Mouse (Mus musculus) cerebellum, adult 2 months (tissue): Measurements from ENCODE around the gene Fam19a3. TPM values are rescaled to one million over a fixed set of nuclear protein-coding genes. Genes with fewer than 3 reads are reported as not detected.

Experiments
- DNase-seq, 2 experiments: peaks; one replicate each; pipeline ENCODE4 v3.0.0; 2021
- H3K27ac ChIP-seq: fragments of 200-500 bp; 2 replicates; pipeline ENCODE4 v1.5.1; 2012; ENCODE audit warnings: low read length, control low read depth, inconsistent platforms; ENCODE audit not compliant: insufficient read depth
- H3K27me3 ChIP-seq: fragments of 200-500 bp; 2 replicates; pipeline ENCODE4 v1.6.1; 2012; ENCODE audit warnings: inconsistent platforms, mild to moderate bottlenecking, low read length, moderate library complexity; ENCODE audit not compliant: control insufficient read depth, insufficient read depth
- H3K4me1 ChIP-seq: fragments of 200-500 bp; 2 replicates; pipeline ENCODE4 v1.6.1; 2011; ENCODE audit warnings: low read length; ENCODE audit not compliant: control insufficient read depth, insufficient read depth
- H3K4me3 ChIP-seq: fragments of 200-500 bp; replicated peaks from 2 replicates; pipeline ENCODE3; 2011; ENCODE audit warnings: mild to moderate bottlenecking, low read depth, low read length, control low read depth; ENCODE audit not compliant: insufficient read depth
- CTCF ChIP-seq: fragments of 200-500 bp; IDR thresholded peaks from 2 replicates; pipeline ENCODE4 v1.5.1; 2011; ENCODE audit warnings: low read depth, mild to moderate bottlenecking, control low read depth, low read length, moderate library complexity, borderline replicate concordance; ENCODE audit not compliant: insufficient read depth
- POLR2A ChIP-seq: fragments of 200-500 bp; IDR thresholded peaks from 2 replicates; pipeline ENCODE4 v1.6.1; 2011; ENCODE audit warnings: low read length, control low read depth, borderline replicate concordance; ENCODE audit not compliant: insufficient read depth
- WGBS: fragments of 180-500 bp; shearing (Covaris S2); methylation state at CpG from one replicate; pipeline ENCODE4 v1.1.7; 2018; 5-methylcytosine and 5-hydroxymethylcytosine counted together
- polyA plus RNA-seq: library from polyadenylated mRNA; depleted of rRNA; stranded (reverse); fragments of >200 nt; gene quantifications from 2 replicates; pipeline ENCODE4 v1.2.3, GENCODE M21; 2012; rRNA removed

The Fam19a3 gene
- polyA plus RNA-seq, 1 experiment: 0.43 TPM

DNA sequence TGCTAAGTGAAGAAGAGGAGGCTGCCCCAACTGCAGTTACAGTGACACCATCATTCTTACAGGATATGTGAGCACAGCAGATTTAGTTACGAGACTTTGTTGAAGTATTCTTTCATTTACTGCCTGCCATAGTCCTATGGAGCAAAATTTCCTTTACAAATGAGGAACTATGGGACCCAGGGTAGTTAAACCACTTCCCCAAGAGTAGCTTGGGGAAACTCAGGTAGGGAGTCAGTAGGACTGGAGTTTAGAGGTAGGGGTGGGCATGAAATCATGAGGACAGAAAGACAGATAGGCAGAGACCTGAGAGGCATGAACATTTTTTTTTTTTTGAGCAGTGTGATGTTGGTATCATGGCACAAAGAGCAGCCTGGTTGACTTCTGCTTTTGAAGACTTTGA, 37.8 kb downstream of the Fam19a3 start:
- no peak for DNase-seq
- TF ChIP-seq CTCF (no peak), POLR2A (no peak)
- WGBS: 85% methylated on average over 1 of the region's 1 CpGs
- Histone ChIP-seq H3K27me3 (no peaks in the 10 kb centered on the region; the same call in 1 of the 2 replicates), H3K4me1 (no peaks in the 10 kb centered on the region), H3K27ac (no peak overlapping the region), H3K4me3 (no peak overlapping the region)

GRCm38 (mm10) chr3:104743161-104743560, 38.5 kb downstream of the Fam19a3 start:
- Histone ChIP-seq H3K27me3 (no peaks in the 10 kb centered on the region; the same call in 1 of the 2 replicates), H3K4me1 (no peaks in the 10 kb centered on the region), H3K27ac (no peak overlapping the region), H3K4me3 (no peak overlapping the region)
- DNase-seq: no peak
- WGBS: 38% methylated on average over 1 of the region's 1 CpGs
- TF ChIP-seq CTCF (no peak), POLR2A (no peak)

- H3K27me3 ChIP-seq: no peaks in the 10 kb centered on the region; the same call in 1 of the 2 replicates
- no peak for TF ChIP-seq POLR2A
- TF ChIP-seq CTCF: no peak
- DNase-seq: no peak
- no peak overlapping the region for H3K27ac ChIP-seq
- WGBS: over 99% methylated on average over 3 of the region's 3 CpGs
- H3K4me1 ChIP-seq: no peaks in the 10 kb centered on the region
- no peak overlapping the region for H3K4me3 ChIP-seq
Measured at GRCm38 (mm10) chr3:104741954-104742353, 39.7 kb downstream of the Fam19a3 start.

DNA sequence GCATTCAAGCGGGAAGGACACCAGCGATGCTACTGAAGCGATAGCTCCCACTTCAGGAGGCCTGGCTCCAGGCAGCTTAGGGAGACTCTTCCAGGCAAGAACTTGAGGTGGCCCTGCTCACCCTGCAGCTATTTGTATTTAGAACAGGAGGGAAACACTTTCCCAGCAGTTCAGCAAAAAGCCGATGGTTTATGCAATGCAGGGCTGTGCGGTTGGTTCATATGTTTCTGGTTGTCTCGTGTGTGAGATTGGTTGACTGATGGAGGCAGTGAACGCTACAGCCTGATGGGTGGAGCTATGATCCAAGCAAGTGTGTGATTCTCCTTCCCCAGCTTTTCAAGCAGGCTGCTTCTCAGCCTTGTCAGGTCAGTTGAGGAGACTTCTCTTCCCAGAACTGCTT, 47.0 kb downstream of the Fam19a3 start:
- TF ChIP-seq POLR2A (no peak), CTCF (no peak)
- DNase-seq: no peak
- 59% methylated on average over 7 of the region's 7 CpGs for WGBS

GRCm38 (mm10) chr3:104732907-104733306, 48.7 kb downstream of the Fam19a3 start:
- Histone ChIP-seq H3K27ac (no peak overlapping the region), H3K4me3 (no peak overlapping the region), H3K27me3 (no peaks in the 10 kb centered on the region), H3K4me1 (no peaks in the 10 kb centered on the region)
- no peak for TF ChIP-seq CTCF
- no peak for TF ChIP-seq POLR2A
- 73% methylated on average over 3 of the region's 3 CpGs for WGBS
- DNase-seq: no peak

More for the DNA sequence above, 47.0 kb downstream of the Fam19a3 start:
- Histone ChIP-seq H3K27me3 (no peaks in the 10 kb centered on the region), H3K27ac (no peak overlapping the region), H3K4me3 (no peak overlapping the region), H3K4me1 (no peaks in the 10 kb centered on the region)

GRCm38 (mm10) chr3:104729270-104729839, 52.3 kb downstream of the Fam19a3 start:
- no peaks in the 10 kb centered on the region for H3K27me3 ChIP-seq
- no peaks in the 10 kb centered on the region for H3K4me1 ChIP-seq
- H3K27ac ChIP-seq: no peak overlapping the region
- no peak for DNase-seq
- 68% methylated on average over 6 of the region's 6 CpGs for WGBS
- no peak overlapping the region for H3K4me3 ChIP-seq
- TF ChIP-seq POLR2A (no peak), CTCF (no peak)

Other genes starting within 250 kb of the Fam19a3 start
- 29.9 and 31.9 TPM in 2 replicates for gene Slc16a1, start 143.2 kb downstream of the Fam19a3 start, polyA plus RNA-seq
- 4.5 and 6.1 TPM in 2 replicates for gene Ppm1j, start 784 bp downstream of the Fam19a3 start, polyA plus RNA-seq
- 30.6 and 31.2 TPM in 2 replicates for gene Rhoc, start 6.5 kb upstream of the Fam19a3 start, polyA plus RNA-seq
- 3.2 and 4.1 TPM in 2 replicates for gene Mov10, start 36.7 kb upstream of the Fam19a3 start, polyA plus RNA-seq
- 13.7 and 14.7 TPM in 2 replicates for gene St7l, start 82.2 kb upstream of the Fam19a3 start, polyA plus RNA-seq
- 45.6 and 53.7 TPM in 2 replicates for gene Capza1, start 82.7 kb upstream of the Fam19a3 start, polyA plus RNA-seq
- gene Wnt2b, start 180.1 kb upstream of the Fam19a3 start, polyA plus RNA-seq: 0.40 and 0.44 TPM in 2 replicates